Mouse (Mus musculus) neural tube, embryonic 11.5 days (tissue): ENCODE results near the gene Krtap27-1. TPM values are rescaled to one million over a fixed set of nuclear protein-coding genes. Genes with fewer than 3 reads are reported as not detected.

Source experiments
- ATAC-seq: fragments of 200-750 bp; cut with Nextera tagmentation; 2 replicates; pipeline ENCODE4 v1.8.0; 2017; ENCODE audit warnings: moderate number of reproducible peaks, mild to moderate bottlenecking, moderate TSS enrichment, moderate library complexity; ENCODE audit not compliant: insufficient read depth, low FRiP score, low TSS enrichment
- DNase-seq: peaks from one replicate; pipeline ENCODE4 v3.0.0-alpha.2; 2015; ENCODE audit warnings: low spot score
- H3K27ac ChIP-seq: fragments of 300-500 bp; sonication (generic); 2 replicates; pipeline ENCODE4 v1.5.1; 2014; ENCODE audit warnings: low read depth, mild to moderate bottlenecking, low read length
- H3K27me3 ChIP-seq: fragments of 300-500 bp; sonication (generic); 2 replicates; pipeline ENCODE4 v1.6.1; 2014; ENCODE audit warnings: mild to moderate bottlenecking, low read length, mixed read lengths; ENCODE audit not compliant: control insufficient read depth, insufficient read depth
- H3K36me3 ChIP-seq: fragments of 300-500 bp; sonication (generic); 2 replicates; pipeline ENCODE4 v1.6.1; 2014; ENCODE audit warnings: mild to moderate bottlenecking, low read length, moderate library complexity, mixed read lengths; ENCODE audit not compliant: control insufficient read depth, insufficient read depth
- H3K4me1 ChIP-seq: fragments of 300-500 bp; sonication (generic); 2 replicates; pipeline ENCODE4 v1.6.1; 2014; ENCODE audit warnings: low read length, mixed read lengths; ENCODE audit not compliant: control insufficient read depth, insufficient read depth
- H3K4me2 ChIP-seq: fragments of 300-500 bp; sonication (generic); 2 replicates; pipeline ENCODE4 v1.6.1; 2014; ENCODE audit warnings: low read depth, mild to moderate bottlenecking, moderate library complexity
- H3K4me3 ChIP-seq: fragments of 300-500 bp; sonication (generic); 2 replicates; pipeline ENCODE4 v1.5.1; 2014; ENCODE audit warnings: low read depth, low read length
- H3K9ac ChIP-seq: fragments of 300-500 bp; sonication (generic); 2 replicates; pipeline ENCODE4 v1.6.1; 2014; ENCODE audit warnings: mild to moderate bottlenecking, low read length
- H3K9me3 ChIP-seq: fragments of 300-500 bp; sonication (generic); 2 replicates; pipeline ENCODE4 v1.6.1; 2016; ENCODE audit warnings: low read length; ENCODE audit not compliant: control insufficient read depth
- WGBS: fragments of 180-500 bp; shearing (Covaris S2); extraction: QIAGEN DNeasy Blood & Tissue Kit; methylation state at CpG from one replicate; pipeline ENCODE4 v1.1.7; 2014; 5-methylcytosine and 5-hydroxymethylcytosine counted together
- polyA plus RNA-seq: library from polyadenylated mRNA; unstranded; fragments of >200 nt; fragmentation: Nextera tagmentation; extraction: Ambion mirVana; gene quantifications from 2 replicates; pipeline ENCODE4 v1.2.1, GENCODE M21; 2014

The Krtap27-1 gene
- polyA plus RNA-seq, 1 experiment from 2014 or later: not detected

DNA sequence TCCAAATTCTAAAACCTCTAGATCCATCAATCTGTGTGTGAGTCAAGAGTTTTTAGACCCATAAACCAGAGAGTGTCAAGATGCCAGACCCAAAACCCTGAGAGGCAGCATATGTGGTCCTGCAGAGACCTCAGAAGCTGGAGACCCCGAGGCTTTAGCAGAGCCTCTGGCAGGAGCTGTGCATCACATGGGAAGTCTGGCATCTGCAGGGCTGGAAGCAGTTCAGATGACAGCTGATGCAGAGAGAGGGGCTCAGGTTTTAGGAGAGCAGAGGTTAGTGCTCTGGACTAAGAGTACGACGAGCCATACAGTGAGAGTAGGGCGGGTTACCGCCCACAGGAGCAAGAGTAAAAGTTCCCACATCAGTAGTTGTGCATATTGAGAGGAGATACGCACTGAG is 7.6 kb upstream of the Krtap27-1 start:
- ATAC-seq: no peak
- no peak for DNase-seq
- Histone ChIP-seq H3K4me1 (no peaks in the 10 kb centered on the region), H3K9ac (no peak overlapping the region), H3K4me2 (no peak overlapping the region), H3K9me3 (no peaks in the 10 kb centered on the region), H3K4me3 (no peak overlapping the region), H3K36me3 (no peaks in the 10 kb centered on the region), H3K27ac (no peak overlapping the region), H3K27me3 (no peaks in the 10 kb centered on the region)
- 86% methylated on average over 6 of the region's 6 CpGs for WGBS

GRCm38 (mm10) chr16:88657426-88657825 is 14.0 kb downstream of the Krtap27-1 start:
- Histone ChIP-seq H3K9ac (no peak overlapping the region), H3K27me3 (no peaks in the 10 kb centered on the region), H3K4me2 (no peak overlapping the region), H3K4me3 (no peak overlapping the region), H3K27ac (no peak overlapping the region), H3K4me1 (no peaks in the 10 kb centered on the region), H3K36me3 (no peaks in the 10 kb centered on the region), H3K9me3 (no peaks in the 10 kb centered on the region)
- DNase-seq (no peak), ATAC-seq (no peak; the same call in 1 of the 2 replicates)
- WGBS: 54% methylated on average over 1 of the region's 1 CpGs

DNA sequence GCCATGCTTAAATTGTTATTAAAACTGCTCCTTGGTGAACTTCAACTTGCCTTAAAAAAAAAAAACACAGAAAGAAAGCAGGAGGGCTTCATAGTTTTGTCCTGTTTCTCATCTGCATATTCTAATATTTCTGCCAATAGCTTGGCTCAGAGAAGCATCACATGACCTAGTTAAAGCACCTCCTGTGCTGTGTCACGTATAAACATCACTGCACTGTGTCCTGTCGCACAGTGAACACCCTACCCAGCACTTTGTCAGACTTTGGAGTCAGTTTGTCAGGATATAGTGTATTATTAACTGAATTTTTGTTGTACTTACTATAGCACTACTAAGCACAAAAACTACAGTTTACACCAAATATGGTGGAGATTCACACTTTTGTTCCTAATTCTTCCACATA is 19.5 kb downstream of the Krtap27-1 start:
- no peak for DNase-seq
- H3K4me3 ChIP-seq: no peak overlapping the region
- H3K27me3 ChIP-seq: no peaks in the 10 kb centered on the region
- no peak overlapping the region for H3K27ac ChIP-seq
- H3K9ac ChIP-seq: no peak overlapping the region
- 77% methylated on average over 2 of the region's 2 CpGs for WGBS
- H3K4me2 ChIP-seq: no peak overlapping the region
- no peaks in the 10 kb centered on the region for H3K9me3 ChIP-seq
- ATAC-seq: no peak
- H3K4me1 ChIP-seq: no peaks in the 10 kb centered on the region
- no peaks in the 10 kb centered on the region for H3K36me3 ChIP-seq

- Histone ChIP-seq H3K27me3 (no peaks in the 10 kb centered on the region), H3K9ac (no peak overlapping the region), H3K4me2 (no peak overlapping the region), H3K9me3 (no peaks in the 10 kb centered on the region), H3K4me3 (no peak overlapping the region), H3K36me3 (no peaks in the 10 kb centered on the region), H3K27ac (no peak overlapping the region), H3K4me1 (no peaks in the 10 kb centered on the region)
- no peak for ATAC-seq
- DNase-seq: no peak
- 75% methylated on average over 1 of the region's 1 CpGs for WGBS
These were observed 20.4 kb downstream of the Krtap27-1 start for GRCm38 (mm10) chr16:88651082-88651481.

GRCm38 (mm10) chr16:88647358-88647846 is 24.1 kb downstream of the Krtap27-1 start, which contains the start of gene Krtap26-1:
Gene Krtap26-1, minus strand, starts transcription at chr16:88647796.
- 89% methylated on average over 10 of the region's 10 CpGs for WGBS
- H3K27ac ChIP-seq: no peak within 1 kb of the TSS
- H3K27me3 ChIP-seq: no peaks in the 10 kb centered on the region
- H3K36me3 ChIP-seq: no peaks in the 10 kb centered on the region
- DNase-seq (no peak), ATAC-seq (no peak)
- H3K9me3 ChIP-seq: no peaks in the 10 kb centered on the region
- H3K9ac ChIP-seq: no peak within 1 kb of the TSS
- H3K4me2 ChIP-seq: no peak within 1 kb of the TSS
- H3K4me3 ChIP-seq: no peak within 1 kb of the TSS
- no peaks in the 10 kb centered on the region for H3K4me1 ChIP-seq

DNA sequence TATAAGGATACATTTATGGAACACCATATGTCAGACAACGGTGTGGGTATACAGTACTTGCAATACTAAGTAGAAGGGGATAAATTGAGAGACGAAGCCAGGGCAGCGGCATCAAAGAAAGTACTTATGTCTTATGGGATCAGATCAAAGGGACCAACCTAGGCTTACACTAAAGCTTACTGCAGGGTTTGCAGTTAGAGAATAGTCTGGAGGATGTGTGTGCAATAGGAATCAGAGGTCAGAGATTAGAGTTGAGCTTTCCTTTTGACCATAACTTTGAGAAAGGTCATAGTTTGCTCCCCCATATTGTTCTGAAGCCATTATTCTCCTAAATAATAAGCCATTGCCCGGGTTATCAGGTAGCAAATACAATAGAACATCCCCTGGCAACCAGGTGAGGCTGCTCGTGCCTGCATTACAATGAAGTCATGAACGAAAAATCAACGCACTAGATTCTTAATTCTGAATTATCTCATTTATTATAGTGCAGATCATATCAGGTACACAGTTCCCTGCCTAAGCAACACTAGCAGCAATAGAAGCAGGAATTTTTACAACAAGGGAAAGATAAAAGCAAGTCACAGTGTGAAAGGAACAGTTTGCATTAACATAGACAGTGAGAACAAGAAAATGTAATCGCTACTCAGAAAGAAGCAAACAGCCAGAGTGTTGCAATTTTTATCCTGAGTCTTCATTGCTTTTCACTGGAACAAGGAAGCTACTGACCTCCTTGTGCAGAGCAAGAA is 24.9 kb downstream of the Krtap27-1 start:
- Histone ChIP-seq H3K9ac (no peak overlapping the region), H3K36me3 (no peaks in the 10 kb centered on the region), H3K4me1 (no peaks in the 10 kb centered on the region), H3K4me3 (no peak overlapping the region), H3K27me3 (no peaks in the 10 kb centered on the region), H3K9me3 (no peaks in the 10 kb centered on the region), H3K4me2 (no peak overlapping the region), H3K27ac (no peak overlapping the region)
- 87% methylated on average over 8 of the region's 8 CpGs for WGBS
- ATAC-seq (no peak), DNase-seq (no peak)

DNA sequence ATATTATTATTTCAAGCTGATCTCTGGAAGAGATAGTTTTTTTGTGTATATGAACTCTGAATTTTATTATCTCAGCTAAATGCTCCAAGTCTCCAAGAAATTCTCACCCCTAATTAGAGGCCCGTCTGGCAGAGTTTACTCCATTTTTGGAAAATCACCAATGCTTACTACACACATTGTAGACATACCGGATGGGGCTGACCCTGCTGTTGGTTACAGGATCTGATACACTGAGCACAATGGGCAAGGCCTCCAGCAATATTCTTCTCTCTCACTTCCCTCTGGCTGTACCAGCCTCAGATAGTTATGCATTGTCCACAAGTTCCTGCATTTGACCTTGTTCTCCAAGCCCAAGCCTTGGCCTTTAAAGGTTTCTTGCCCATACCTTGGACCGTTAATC is 31.4 kb downstream of the Krtap27-1 start:
- H3K4me3 ChIP-seq: no peak overlapping the region
- no peaks in the 10 kb centered on the region for H3K36me3 ChIP-seq
- DNase-seq (no peak), ATAC-seq (no peak)
- WGBS: 94% methylated on average over 3 of the region's 3 CpGs
- H3K9ac ChIP-seq: no peak overlapping the region
- no peaks in the 10 kb centered on the region for H3K27me3 ChIP-seq
- H3K4me1 ChIP-seq: no peaks in the 10 kb centered on the region
- no peak overlapping the region for H3K4me2 ChIP-seq
- H3K27ac ChIP-seq: no peak overlapping the region
- no peaks in the 10 kb centered on the region for H3K9me3 ChIP-seq

- H3K9ac ChIP-seq: no peak overlapping the region
- 46% methylated on average over 4 of the region's 4 CpGs for whole genome bisulfite sequencing
- no peak overlapping the region for H3K4me2 ChIP-seq
- no peaks in the 10 kb centered on the region for H3K27me3 ChIP-seq
- H3K9me3 ChIP-seq: no peaks in the 10 kb centered on the region
- H3K36me3 ChIP-seq: no peaks in the 10 kb centered on the region
- H3K4me3 ChIP-seq: no peak overlapping the region
- no peak overlapping the region for H3K27ac ChIP-seq
- ATAC-seq (no peak), DNase-seq (no peak)
- no peaks in the 10 kb centered on the region for H3K4me1 ChIP-seq
These were observed 36.3 kb downstream of the Krtap27-1 start for GRCm38 (mm10) chr16:88635142-88635541.

DNA sequence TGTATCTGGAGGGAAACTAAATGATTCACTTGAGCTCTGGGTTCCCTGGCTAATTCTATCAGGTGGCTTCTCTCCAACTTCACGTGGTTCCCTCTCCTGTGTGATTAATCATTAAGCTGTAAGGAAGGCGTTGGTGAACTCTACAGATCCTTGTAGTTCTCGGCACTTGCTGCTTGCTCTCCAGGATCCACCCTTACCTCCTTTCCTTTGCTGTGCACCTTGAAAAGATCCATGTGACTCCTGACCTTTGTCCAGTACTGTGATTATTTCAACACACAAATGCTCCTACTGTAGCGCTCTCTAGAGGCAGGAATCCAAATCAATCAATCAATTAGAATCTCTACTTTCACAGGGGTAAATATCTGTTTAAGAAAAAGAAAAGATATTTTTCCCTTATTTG is 40.0 kb downstream of the Krtap27-1 start:
- H3K9ac ChIP-seq: no peak overlapping the region
- ATAC-seq (no peak), DNase-seq (no peak)
- H3K27me3 ChIP-seq: no peaks in the 10 kb centered on the region
- H3K4me1 ChIP-seq: no peaks in the 10 kb centered on the region
- H3K9me3 ChIP-seq: no peaks in the 10 kb centered on the region
- no peak overlapping the region for H3K4me2 ChIP-seq
- no peaks in the 10 kb centered on the region for H3K36me3 ChIP-seq
- no peak overlapping the region for H3K27ac ChIP-seq
- no peak overlapping the region for H3K4me3 ChIP-seq
- 73% methylated on average over 4 of the region's 4 CpGs for WGBS
